Mouse (Mus musculus) layer of hippocampus, adult 2 months (tissue): Measurements from ENCODE around the gene Gucd1. TPM values are rescaled to one million over a fixed set of nuclear protein-coding genes. Genes with fewer than 3 reads are reported as not detected.
"Not testable (repeated sequence)": the region's sequence is repeated elsewhere in the genome, so short reads cannot be mapped to it uniquely, and the experiment has no call there.

Experiments
- DNase-seq, 2 experiments: peaks; one replicate each; pipeline ENCODE4 v3.0.0; 2022; ENCODE audit warnings: low spot score in 2 of 2
- H3K27ac ChIP-seq: fragments of 200-600 bp; 2 replicates; pipeline ENCODE4 v1.8.1; 2022
- H3K4me3 ChIP-seq: fragments of 200-600 bp; 2 replicates; pipeline ENCODE4 v1.8.1; 2022; ENCODE audit warnings: mild to moderate bottlenecking
- CTCF ChIP-seq: fragments of 200-600 bp; conservative IDR thresholded peaks from 2 replicates; pipeline ENCODE4 v1.8.1; 2022; ENCODE audit warnings: antibody characterized with exemption, mild to moderate bottlenecking, moderate library complexity
- total RNA-seq, 2 experiments: library from RNA; stranded (reverse); gene quantifications; 2 replicates each; pipeline ENCODE4 v1.2.3; 2021

Gucd1 gene
- total RNA-seq, 2 experiments from 2014 or later: 14.5 to 16.0 TPM

DNA sequence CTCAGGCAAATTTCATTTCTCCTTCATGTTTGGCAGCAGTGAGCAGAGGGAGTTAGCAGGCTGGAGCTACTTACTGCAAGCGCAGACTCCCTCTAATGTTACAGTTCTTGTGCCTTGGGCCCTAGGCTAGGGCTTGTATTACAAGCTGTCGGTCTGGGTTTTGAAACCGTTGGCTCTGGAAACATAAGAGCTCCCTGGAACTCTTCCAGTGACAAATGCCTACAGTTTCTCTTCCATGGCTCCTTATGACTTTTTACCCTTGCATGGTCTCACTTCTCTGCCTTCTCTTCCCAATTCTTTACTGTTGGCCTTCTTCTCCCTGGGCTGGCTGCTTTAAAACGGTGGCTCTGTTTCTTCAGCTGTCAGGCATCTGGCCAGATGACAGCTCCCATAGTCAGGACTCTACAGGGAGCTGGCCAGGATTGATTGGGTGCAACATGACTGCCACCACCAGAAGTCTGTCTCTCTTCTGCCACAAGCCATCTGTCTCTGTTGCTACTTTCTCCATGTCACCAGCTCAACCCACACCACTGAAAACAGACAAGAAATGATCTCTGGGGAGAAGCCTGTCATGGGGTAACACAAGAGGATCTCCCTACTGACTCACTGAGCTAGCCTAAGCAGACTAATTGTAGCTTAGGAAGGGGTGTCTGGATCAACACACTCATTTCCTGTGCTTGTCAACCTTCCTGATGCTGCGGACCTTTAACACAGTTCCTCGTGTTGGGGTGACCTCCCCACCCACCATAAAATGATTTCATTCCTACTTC, 51.8 kb downstream of the Gucd1 start:
- no peak for TF ChIP-seq CTCF
- DNase-seq: peak; percentile 24 to 25
- peak overlapping the region; percentile 12; the same call in 1 of the 2 replicates for H3K27ac ChIP-seq
- no peak overlapping the region for H3K4me3 ChIP-seq

- DNase-seq: no peak
- no peak for TF ChIP-seq CTCF
- no peak overlapping the region for H3K4me3 ChIP-seq
- H3K27ac ChIP-seq: no peak overlapping the region
Observed at GRCm38 (mm10) chr10:75462728-75463127, 55.0 kb downstream of the Gucd1 start.

DNA sequence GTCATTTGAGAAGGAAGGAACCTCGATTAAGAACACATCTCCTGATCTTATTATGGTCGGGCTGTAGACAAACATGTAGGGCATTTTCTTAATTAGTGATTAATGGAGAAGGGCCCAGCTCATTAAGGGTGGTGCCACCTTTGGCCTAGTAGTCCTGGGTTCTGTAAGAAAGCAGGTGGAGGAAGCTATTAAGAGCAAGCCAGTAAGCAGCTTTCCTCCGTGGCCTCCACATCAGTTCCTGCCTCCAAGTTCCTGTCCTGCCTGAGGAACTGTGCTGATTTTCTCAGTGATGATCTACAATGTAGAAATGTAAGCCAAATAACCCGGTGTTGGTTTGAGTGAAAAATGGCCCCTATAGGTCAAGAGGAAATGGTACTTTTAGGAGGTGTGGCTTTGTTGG, 59.4 kb downstream of the Gucd1 start:
- H3K4me3 ChIP-seq: no peak overlapping the region
- H3K27ac ChIP-seq: no peak overlapping the region
- DNase-seq: no peak
- TF ChIP-seq CTCF: no peak

DNA sequence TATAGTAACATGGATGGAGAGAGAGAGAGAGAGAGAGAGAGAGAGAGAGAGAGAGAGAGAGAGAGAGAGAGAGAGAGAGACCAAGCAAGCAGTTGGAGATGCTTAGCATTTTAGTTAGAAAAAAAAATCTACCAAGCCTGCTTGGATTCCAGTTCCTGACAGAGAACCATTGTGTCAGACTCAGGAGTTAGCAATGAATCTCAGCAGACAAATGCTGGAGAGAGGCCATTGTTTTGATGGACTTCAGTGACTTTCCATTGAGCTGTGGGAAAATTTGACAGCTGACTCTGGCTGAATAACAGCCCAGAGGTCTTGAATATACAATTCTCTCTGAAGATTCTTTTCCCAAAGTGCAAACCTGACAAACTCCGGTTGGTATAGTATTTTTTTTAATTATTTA, 59.9 kb downstream of the Gucd1 start:
- H3K27ac ChIP-seq: no peak overlapping the region
- TF ChIP-seq CTCF: no peak
- H3K4me3 ChIP-seq: no peak overlapping the region
- DNase-seq: no peak

DNA sequence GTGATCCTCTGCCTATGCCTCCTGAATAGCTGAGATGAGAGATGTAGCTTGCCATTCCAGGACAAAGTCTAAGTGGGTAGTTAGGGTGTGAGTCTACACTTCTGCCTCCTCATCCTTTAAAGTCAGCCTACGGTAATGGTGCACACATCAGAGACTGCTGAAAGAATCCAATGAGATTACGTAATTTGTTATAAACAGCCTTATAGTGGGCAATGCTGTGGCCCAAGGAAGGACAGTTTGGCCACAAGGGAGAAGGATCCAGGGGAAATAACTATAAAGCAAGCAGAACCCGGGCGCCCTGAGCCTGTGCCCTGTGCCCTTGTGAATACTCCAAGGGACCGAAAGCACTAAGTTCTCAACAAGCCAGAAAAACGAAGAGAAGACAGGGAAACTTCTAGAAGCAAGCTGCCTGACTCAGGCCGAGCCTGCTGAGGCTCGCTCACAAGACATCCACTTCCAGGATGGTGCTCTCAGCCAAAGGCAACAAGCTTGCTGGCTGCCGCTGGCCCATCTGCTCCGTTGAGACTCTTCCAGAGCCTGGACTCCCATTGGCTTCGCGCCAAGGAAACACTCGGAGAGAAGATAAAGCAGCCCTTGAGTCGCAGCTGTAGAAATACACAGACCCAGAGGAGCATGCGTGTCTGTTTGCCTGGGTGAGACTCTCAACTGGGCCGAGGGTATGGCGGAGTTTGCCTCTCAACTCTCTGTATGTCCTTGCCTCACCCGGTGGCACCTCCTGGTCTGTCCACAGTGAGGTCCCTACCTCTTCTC, 61.5 kb downstream of the Gucd1 start:
- peak overlapping the region; percentile 1; the same call in 1 of the 2 replicates for H3K27ac ChIP-seq
- not testable (repeated sequence) for H3K4me3 ChIP-seq, DNase-seq

DNA sequence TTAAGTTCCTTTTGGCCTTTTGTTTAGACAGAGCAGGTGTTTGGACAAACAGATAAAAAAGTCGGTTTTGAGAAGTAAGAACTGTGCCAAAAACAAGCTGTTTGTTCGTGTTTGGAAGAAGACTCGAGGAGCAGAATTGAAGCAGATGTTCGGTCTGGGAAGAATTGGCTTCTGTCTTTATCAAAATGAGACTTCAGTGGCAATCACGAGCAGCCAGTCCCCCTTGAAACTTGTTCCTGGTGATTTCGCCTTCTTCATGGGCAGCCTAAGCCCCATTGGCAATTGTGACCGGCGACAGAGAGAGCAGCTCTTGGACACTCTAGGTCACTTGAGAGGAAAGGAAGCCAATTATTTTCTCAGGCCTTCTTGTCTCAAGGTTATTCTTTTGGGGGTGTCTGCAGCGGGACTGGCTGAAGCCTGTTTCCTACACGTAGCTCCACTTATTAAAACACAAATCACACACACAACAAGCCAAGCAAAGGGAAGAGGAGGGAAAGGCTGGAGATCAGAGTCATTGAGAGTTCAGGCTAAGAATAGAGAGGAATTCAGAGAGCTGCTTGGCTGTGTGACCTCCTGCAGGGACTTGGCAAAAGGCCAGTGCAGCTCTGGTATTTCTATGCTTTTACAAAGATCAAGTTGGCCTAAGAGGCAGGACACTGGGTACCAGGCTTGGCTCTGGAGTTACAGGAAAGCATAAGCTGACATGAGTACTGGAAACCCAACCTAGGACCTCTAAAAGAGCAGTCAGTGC, 66.6 kb downstream of the Gucd1 start:
- TF ChIP-seq CTCF: no peak
- H3K4me3 ChIP-seq: no peak overlapping the region
- no peak for DNase-seq
- peak overlapping the region; percentile 14; the same call in 1 of the 2 replicates for H3K27ac ChIP-seq

DNA sequence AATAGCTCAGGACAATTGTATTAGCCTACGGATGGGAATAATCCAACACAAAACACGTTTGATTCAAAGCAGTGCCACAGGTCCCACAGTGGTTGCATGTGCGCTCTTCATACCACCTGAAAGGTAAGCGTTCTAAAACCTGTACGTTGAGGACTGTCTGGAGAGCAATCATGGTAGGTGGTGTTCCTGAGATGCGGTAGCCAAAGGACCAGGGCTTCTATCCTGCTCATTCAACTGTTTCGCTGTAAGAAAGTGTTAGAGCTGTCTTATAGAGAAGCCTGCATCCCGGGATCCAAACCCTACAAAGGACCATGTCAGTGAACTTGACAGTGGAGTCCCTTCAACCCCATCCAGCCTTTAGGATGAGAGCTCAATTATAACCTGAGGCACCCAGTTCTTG, 67.4 kb downstream of the Gucd1 start:
- Histone ChIP-seq H3K27ac (no peak overlapping the region), H3K4me3 (no peak overlapping the region)
- TF ChIP-seq CTCF: no peak
- DNase-seq: no peak

GRCm38 (mm10) chr10:75448806-75449420, 68.9 kb downstream of the Gucd1 start:
- no peak for TF ChIP-seq CTCF
- DNase-seq: no peak
- H3K4me3 ChIP-seq: no peak overlapping the region

GRCm38 (mm10) chr10:75447489-75447888, 70.3 kb downstream of the Gucd1 start:
- Histone ChIP-seq H3K27ac (no peak overlapping the region), H3K4me3 (no peak overlapping the region)
- no peak for DNase-seq
- no peak for TF ChIP-seq CTCF

More at GRCm38 (mm10) chr10:75448806-75449420, 68.9 kb downstream of the Gucd1 start:
- H3K27ac ChIP-seq: no peak overlapping the region

GRCm38 (mm10) chr10:75446501-75447083, 71.2 kb downstream of the Gucd1 start:
- no peak for DNase-seq
- no peak for TF ChIP-seq CTCF
- H3K4me3 ChIP-seq: no peak overlapping the region
- H3K27ac ChIP-seq: no peak overlapping the region

- no peak overlapping the region for H3K27ac ChIP-seq
- no peak for TF ChIP-seq CTCF
- DNase-seq: no peak
- H3K4me3 ChIP-seq: no peak overlapping the region
Observed at GRCm38 (mm10) chr10:75445030-75445429, 72.7 kb downstream of the Gucd1 start.

DNA sequence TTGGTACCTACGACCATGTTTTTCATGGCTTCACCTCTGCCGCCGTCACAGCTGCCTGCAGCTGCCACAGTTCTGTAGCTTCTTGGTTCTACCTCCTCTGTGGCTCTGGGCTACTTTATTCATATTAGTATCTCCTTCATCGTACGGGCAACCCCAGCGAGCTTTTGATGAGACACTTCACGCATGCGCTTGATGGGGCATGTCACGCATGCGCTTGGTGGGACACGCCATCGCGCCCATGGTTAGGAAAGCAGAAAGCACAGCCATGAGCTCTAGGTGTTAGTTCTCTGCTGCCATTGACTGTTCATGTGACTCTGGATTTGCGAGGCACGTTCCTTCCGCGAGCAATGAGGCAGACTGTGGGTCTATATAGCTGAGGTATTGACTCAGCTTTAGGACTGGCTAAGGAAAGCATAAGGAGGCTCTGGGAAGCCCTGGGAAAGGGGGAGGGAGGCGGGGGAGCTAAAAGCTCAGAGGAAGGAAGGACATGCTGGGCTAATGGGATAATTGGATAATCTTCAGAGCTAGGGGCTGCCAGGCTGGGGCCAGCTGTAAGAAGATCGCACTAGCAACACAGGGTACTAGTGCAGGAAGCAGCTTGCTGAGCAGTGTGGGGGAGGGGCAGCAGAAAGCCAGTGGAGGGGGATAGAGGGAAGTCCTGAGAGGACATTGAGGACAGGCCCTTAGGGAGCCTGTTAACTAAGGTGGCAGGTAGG, 73.5 kb downstream of the Gucd1 start:
- no peak overlapping the region for H3K27ac ChIP-seq
- TF ChIP-seq CTCF: no peak
- no peak for DNase-seq
- H3K4me3 ChIP-seq: no peak overlapping the region
